ENCODE assay signal across 9 mouse cellular contexts in genomic region chr7:34806307-34806706, GRCm38 (mm10). TPM values are rescaled to one million over a fixed set of nuclear protein-coding genes. Genes with fewer than 3 reads are reported as not detected.
DNase-seq lines count a peak whose midpoint lies in the region; ATAC-seq and TF ChIP-seq lines count a peak whose summit lies in the region.
"Had no signal": no experiment of that assay in that cellular context is flagged by ENCODE, and none has a peak within 500 bp of the region (broad histone marks: within the 10 kb centered on the region; RNA-seq: fewer than 3 reads in every experiment).

No protein-coding gene starts in this region.

- H3K9ac ChIP-seq in kidney, embryonic 15.5 days, result no peak overlapping the region
- H3K9ac ChIP-seq: limb, embryonic 13.5 days had no signal

- no peak for ATAC-seq in kidney, embryonic 15.5 days (replicated peaks; ENCODE audit: low FRiP score)

- intact Hi-C loops in gastrocnemius, adult 2 months (cut with DNase I), result no loop called here

- H3K27me3 ChIP-seq in heart, embryonic 10.5 days (ENCODE audit: insufficient read depth, poor library complexity, severe bottlenecking), result peaks cover 49% of the 10 kb centered on the region
- H3K27me3 ChIP-seq in kidney, embryonic 15.5 days, result peaks cover 33% of the 10 kb centered on the region

- DNase-seq in heart, adult 18-20 months, result peak; percentile 75
- DNase-seq in heart, embryonic 10.5 days (ENCODE audit: low spot score), result no peak
- peak; percentile 50 to 70 for DNase-seq in adrenal gland, adult 18-20 months (ENCODE audit: low spot score in 2 of 2)
- DNase-seq in gastrocnemius, adult 2 months, result peak; percentile 85
- DNase-seq in right cerebral cortex, postnatal 4 days, result peak; percentile 55
- no peak for DNase-seq in lung, postnatal 36 days
- no peak for DNase-seq in thymus, adult 18-20 months

- H3K4me1 ChIP-seq in heart, embryonic 10.5 days, result peaks cover 12% of the 10 kb centered on the region
- H3K4me1 ChIP-seq in kidney, embryonic 15.5 days, result peaks cover 33% of the 10 kb centered on the region

- no peaks in the 10 kb centered on the region for H3K9me3 ChIP-seq in heart, embryonic 10.5 days
- no peaks in the 10 kb centered on the region for H3K9me3 ChIP-seq in kidney, embryonic 15.5 days (replicated peaks)
- H3K9me3 ChIP-seq: limb, embryonic 13.5 days had no signal

- no peak overlapping the region for H3K4me3 ChIP-seq in heart, embryonic 10.5 days
- no peak overlapping the region for H3K4me3 ChIP-seq in gastrocnemius, adult 2 months
- H3K4me3 ChIP-seq in kidney, embryonic 15.5 days (replicated peaks), result no peak overlapping the region
- H3K4me3 ChIP-seq: limb, embryonic 13.5 days had no signal

- no peak overlapping the region for H3K4me2 ChIP-seq in kidney, embryonic 15.5 days
- H3K4me2 ChIP-seq: limb, embryonic 13.5 days had no signal

- no peaks in the 10 kb centered on the region for H3K36me3 ChIP-seq in heart, embryonic 10.5 days
- no peaks in the 10 kb centered on the region for H3K36me3 ChIP-seq in kidney, embryonic 15.5 days
- H3K36me3 ChIP-seq: limb, embryonic 13.5 days had no signal

- no peak for TF ChIP-seq CTCF in gastrocnemius, adult 2 months (IDR thresholded peaks at IDR 0.05)

- H3K27ac ChIP-seq in heart, embryonic 10.5 days, result no peak overlapping the region
- H3K27ac ChIP-seq in gastrocnemius, adult 2 months, result no peak overlapping the region; the same call in 1 of the 2 replicates
- H3K27ac ChIP-seq in kidney, embryonic 15.5 days, result 0 out of 2 replicates have a peak overlapping the region, but pooled peaks have one; percentile 6
- H3K27ac ChIP-seq: limb, embryonic 13.5 days had no signal

- WGBS in heart, embryonic 10.5 days, result 52% methylated on average over 6 of the region's 6 CpGs
- 70% methylated on average over 6 of the region's 6 CpGs for WGBS in kidney, embryonic 15.5 days

RNA-seq across cellular contexts. Expression of gene Chst8, which starts 6.2 kb away (rescaled TPM):
- under 1 TPM in 1 of 2 experiments, not detected in 1; 0.46 TPM for total RNA-seq in heart, adult 18-20 months (2021)
- 1.4 and 2.1 TPM in 2 replicates for polyA plus RNA-seq in heart, embryonic 10.5 days (2016; fragmentation: Nextera tagmentation; extraction: Ambion mirVana)
- 10 to 100 TPM; 10.6 to 12.7 TPM for total RNA-seq in adrenal gland, adult 18-20 months (2021)
- under 1 TPM in 1 of 2 experiments, not detected in 1; 0.75 TPM for total RNA-seq in gastrocnemius, adult 2 months (2021)
- polyA plus RNA-seq in kidney, embryonic 15.5 days (2015; fragmentation: Nextera tagmentation; extraction: Ambion mirVana), result 11.1 and 13.0 TPM in 2 replicates

Comparison
In these comparisons a context has a peak if more than half of its experiments do, and no peak if none do; other contexts are left out.
1. DNase-seq: peak in heart, adult 18-20 months (2 of 2), adrenal gland, adult 18-20 months (2 of 2), gastrocnemius, adult 2 months (single experiment) and right cerebral cortex, postnatal 4 days (single experiment); none in heart, embryonic 10.5 days (single experiment), lung, postnatal 36 days (single experiment) and thymus, adult 18-20 months (0 of 2).
2. RNA of gene Chst8, which starts 6.2 kb away (total RNA-seq): 10.6 to 12.7 TPM in adrenal gland, adult 18-20 months; 0.75 TPM in gastrocnemius, adult 2 months and 0.46 TPM in heart, adult 18-20 months; every median in the first group is over 4 times any median in the second.